Mouse (Mus musculus) ES-E14 (cell line): Measurements from ENCODE around the gene Rgs1.

ENCODE experiments used
- CHD2 ChIP-seq: IDR thresholded peaks from 2 replicates; pipeline ENCODE4 v1.6.1; 2014; ENCODE audit warnings: mild to moderate bottlenecking, low read depth, low read length, inconsistent platforms
- MAFK ChIP-seq: IDR thresholded peaks from 2 replicates; pipeline ENCODE4 v1.6.1; 2014; ENCODE audit warnings: mild to moderate bottlenecking, low read depth, low read length, inconsistent platforms; ENCODE audit not compliant: insufficient read depth
- ZC3H11A ChIP-seq: IDR thresholded peaks from 2 replicates; pipeline ENCODE4 v1.6.1; 2012; ENCODE audit warnings: low read depth, mild to moderate bottlenecking, inconsistent platforms, low read length, borderline replicate concordance
- ZNF384 ChIP-seq: IDR thresholded peaks from 2 replicates; pipeline ENCODE4 v1.6.1; 2012; ENCODE audit warnings: low read depth, low read length, inconsistent platforms

- no peak for TF ChIP-seq ZNF384
- no peak for TF ChIP-seq ZC3H11A
- no peak for TF ChIP-seq CHD2
- TF ChIP-seq MAFK: no peak
These were observed 31.0 kb upstream of the Rgs1 start for GRCm38 (mm10) chr1:144280056-144280455.
